Mouse (Mus musculus): ENCODE measurements around the gene Tmem17. TPM values are rescaled to one million over a fixed set of nuclear protein-coding genes. Genes with fewer than 3 reads are reported as not detected.

Gene Tmem17
- polyA plus RNA-seq, 1 experiment from 2014 or later, result 14.5 TPM

GRCm38 (mm10) chr11:22563706-22564105 is 51.8 kb downstream of the Tmem17 start:
- Histone ChIP-seq H3K36me3 (ENCODE audit: insufficient read depth, low read length) (no peaks in the 10 kb centered on the region), H3K27me3 (replicated peaks; ENCODE audit: insufficient read depth, low read length) (no peaks in the 10 kb centered on the region), H3K4me1 (ENCODE audit: insufficient read depth, low read depth, low read length) (no peaks in the 10 kb centered on the region), H3K27ac (ENCODE audit: low read length) (no peak overlapping the region), H3K4me3 (ENCODE audit: low read depth, low read length) (no peak overlapping the region), H3K9me3 (ENCODE audit: low read length) (no peaks in the 10 kb centered on the region), H3K4me2 (replicated peaks; ENCODE audit: low read depth, low read length) (no peak overlapping the region), H3K9ac (replicated peaks; ENCODE audit: low read depth) (no peak overlapping the region)
- DNase-seq (ENCODE audit: low spot score), result no peak
- no peak for TF ChIP-seq CTCF (IDR thresholded peaks at IDR 0.05)
- no peak for TF ChIP-seq EP300 (IDR thresholded peaks at IDR 0.05)
- ATAC-seq, result no peak
- WGBS, result 47% methylated on average over 3 of the region's 3 CpGs

- no peak for DNase-seq (ENCODE audit: low spot score)
- WGBS, result 87% methylated on average over 3 of the region's 3 CpGs
- H3K4me2 ChIP-seq (replicated peaks; ENCODE audit: low read depth, low read length), result no peak overlapping the region
Observed at GRCm38 (mm10) chr11:22564676-22565075, 52.8 kb downstream of the Tmem17 start.

More at GRCm38 (mm10) chr11:22564676-22565075, 52.8 kb downstream of the Tmem17 start:
- Histone ChIP-seq H3K27me3 (replicated peaks; ENCODE audit: insufficient read depth, low read length) (no peaks in the 10 kb centered on the region), H3K4me3 (ENCODE audit: low read depth, low read length) (no peak overlapping the region), H3K9me3 (ENCODE audit: low read length) (no peaks in the 10 kb centered on the region), H3K27ac (ENCODE audit: low read length) (no peak overlapping the region), H3K9ac (replicated peaks; ENCODE audit: low read depth) (no peak overlapping the region), H3K4me1 (ENCODE audit: insufficient read depth, low read depth, low read length) (no peaks in the 10 kb centered on the region), H3K36me3 (ENCODE audit: insufficient read depth, low read length) (no peaks in the 10 kb centered on the region)
- ATAC-seq, result no peak
- no peak for TF ChIP-seq CTCF (IDR thresholded peaks at IDR 0.05)
- no peak for TF ChIP-seq EP300 (IDR thresholded peaks at IDR 0.05)

Other genes with a start within 250 kb of the Tmem17 start
- gene Ehbp1, start 169.8 kb upstream of the Tmem17 start, polyA plus RNA-seq (2015; fragmentation: Nextera tagmentation; extraction: Ambion mirVana), result 5.1 and 6.1 TPM in 2 replicates

All from lung, postnatal 0 days (tissue).